Mouse (Mus musculus) mouse trophoblast stem cell (cell line): Measurements from ENCODE around the gene Kctd14.

Experiments
- in situ Hi-C, 2 experiments: fragments of 300-500 bp; cut with MseI, MboI; formaldehyde crosslinking; loops; 2 replicates in 1 of 2; 3 replicates in 1 of 2; pipeline ENCODE4 v1.15.1; 2025

The Kctd14 gene

DNA sequence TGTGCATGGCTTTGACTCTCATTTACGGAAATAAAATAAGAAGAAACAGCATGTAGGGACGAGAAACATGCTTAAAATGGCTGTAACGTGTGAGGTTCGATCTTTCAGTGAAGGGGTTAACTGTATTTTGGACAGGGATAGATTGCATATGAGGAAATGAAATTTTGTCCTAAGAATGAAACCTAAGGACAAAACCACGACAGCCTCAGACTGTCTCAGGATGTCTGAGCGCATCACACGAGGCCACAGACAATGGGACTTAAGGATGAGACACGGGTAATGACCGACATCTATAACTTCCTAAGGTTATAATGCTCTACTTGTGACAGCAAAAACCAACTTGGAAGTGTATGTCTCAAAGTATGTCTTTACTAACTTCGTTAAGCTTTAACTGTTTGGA is 16.6 kb upstream of the Kctd14 start:
- in situ Hi-C loops = no loop called here

DNA sequence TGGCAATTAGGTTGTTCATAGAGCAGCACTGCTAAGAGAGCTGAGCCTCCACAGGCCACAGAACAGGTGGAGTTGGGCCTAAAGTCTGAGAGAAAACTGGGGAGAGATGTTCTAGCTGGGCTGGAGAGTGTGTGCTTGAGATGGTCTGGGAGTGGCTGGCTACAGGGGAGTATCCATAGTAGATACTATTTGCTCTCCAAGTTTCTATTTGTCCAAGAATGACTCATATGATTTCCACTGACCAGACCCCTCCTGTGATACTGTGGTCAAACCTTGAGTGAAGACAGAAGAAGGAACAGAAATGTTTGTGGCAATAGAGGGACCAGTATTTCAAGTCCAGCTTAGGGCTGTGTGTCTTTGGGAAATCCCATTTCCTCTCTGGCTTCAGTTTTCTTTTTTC is 12.1 kb upstream of the Kctd14 start:
- in situ Hi-C loops = no loop called here

GRCm38 (mm10) chr7:97446171-97446925 is 4.8 kb upstream of the Kctd14 start:
- in situ Hi-C loops = no loop called here

GRCm38 (mm10) chr7:97447050-97447531 is 4.0 kb upstream of the Kctd14 start:
- in situ Hi-C loops = no loop called here

DNA sequence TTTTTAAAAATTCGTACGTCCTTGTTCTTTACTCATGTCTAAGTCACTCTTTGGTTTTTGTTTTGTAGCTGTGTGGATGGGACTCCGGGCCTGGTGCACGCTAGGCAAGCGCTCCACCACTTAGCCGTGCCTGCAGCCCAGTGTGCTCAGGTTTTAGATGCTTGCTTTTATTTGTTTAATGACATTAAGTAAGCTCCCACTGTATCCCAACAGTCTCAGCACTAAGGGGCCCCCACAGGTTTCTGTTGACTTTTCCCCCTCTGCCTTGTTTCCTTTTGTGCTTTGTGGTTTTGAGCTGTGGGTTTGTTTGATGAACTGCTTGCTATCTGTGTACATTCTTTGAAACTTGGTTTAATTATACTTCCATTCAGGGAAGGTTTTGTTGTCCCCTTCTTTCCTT is 1.1 kb downstream of the Kctd14 start:
- in situ Hi-C loops = no loop called here

- in situ Hi-C loops = no loop called here
These were observed 2.2 kb downstream of the Kctd14 start for GRCm38 (mm10) chr7:97453141-97453921.

GRCm38 (mm10) chr7:97454795-97455194 is 3.7 kb downstream of the Kctd14 start:
- in situ Hi-C loops = no loop called here

DNA sequence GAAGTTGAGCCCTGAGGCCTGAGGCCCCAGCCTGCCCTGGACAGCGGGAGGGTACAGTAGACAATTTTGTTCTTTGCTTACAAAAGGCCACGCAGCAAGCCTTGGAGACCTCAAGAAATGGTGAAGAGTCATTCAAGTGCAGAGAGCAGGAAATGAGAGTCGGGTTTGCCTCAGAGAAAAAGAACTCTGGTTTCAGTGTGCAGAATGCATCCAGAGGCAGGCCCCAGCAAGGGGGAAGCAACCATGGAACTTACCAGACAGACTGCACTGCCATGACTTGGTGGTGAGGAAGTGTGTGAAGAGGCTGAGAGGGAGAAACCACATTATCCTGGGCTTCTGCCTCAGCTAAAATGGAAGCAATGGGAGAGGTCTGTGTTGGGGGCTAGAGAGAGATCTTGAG is 4.5 kb downstream of the Kctd14 start:
- in situ Hi-C loops = no loop called here

- in situ Hi-C loops = no loop called here
These were observed 21.9 kb downstream of the Kctd14 start for GRCm38 (mm10) chr7:97473001-97473400.

DNA sequence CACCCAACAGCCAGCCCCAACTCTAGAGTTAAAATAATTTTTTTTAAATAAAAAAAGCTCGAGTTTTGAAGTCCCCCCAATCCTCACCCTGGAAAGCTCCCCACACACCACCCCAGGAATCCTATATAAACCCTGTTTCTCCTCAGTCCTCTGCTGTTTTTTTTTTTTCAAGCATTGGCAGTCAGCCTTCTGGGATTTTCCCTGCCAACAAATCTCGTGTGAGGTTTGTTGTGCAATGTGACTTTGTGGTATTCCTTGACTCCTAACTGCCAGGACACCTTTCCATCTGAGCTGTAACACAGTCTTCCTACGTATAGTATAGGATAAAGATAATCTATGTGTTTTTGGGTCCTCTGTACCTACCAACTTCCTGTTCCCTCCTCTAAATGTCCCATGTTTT is 28.2 kb downstream of the Kctd14 start:
- in situ Hi-C loops = no loop called here

- in situ Hi-C loops = loop anchor here in 1 of 2 experiments (10.0 kb wide), 1 partner anchor 55 kb away; no protein-coding TSS in a partner anchor
These were observed 29.2 kb downstream of the Kctd14 start for GRCm38 (mm10) chr7:97480290-97480689.

DNA sequence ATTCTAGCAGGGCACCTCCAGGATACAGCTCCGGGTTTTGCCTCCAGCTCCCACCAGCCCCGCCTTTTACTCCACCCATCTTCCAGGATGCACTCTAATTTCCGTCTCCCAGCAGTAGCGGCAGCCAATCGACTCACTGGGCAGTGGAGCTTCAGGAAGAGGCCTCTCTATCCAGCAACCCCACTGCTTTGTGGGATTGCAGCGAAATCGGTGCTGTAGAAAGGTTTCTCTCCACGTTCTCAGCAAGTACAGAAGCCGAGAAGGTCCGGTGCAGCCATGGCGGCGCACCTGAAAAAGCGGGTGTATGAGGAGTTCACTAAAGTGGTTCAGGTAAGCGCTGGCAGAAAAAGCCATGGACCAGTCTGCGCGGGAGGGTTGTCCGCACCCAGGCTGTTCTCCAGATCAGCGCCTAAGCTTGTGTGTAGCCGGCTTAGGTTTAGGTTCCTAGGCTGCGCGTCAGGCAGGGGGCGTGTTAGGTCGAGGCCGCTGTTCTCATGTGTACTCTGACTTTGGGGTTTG is 29.8 kb downstream of the Kctd14 start, which contains the start of gene Ints4:
Gene Ints4, plus strand, starts transcription at position 136 of the 519 bp plus-strand sequence.
- in situ Hi-C loops = loop anchor here in 1 of 2 experiments (10.0 kb wide), 1 partner anchor 56 kb away; no protein-coding TSS in a partner anchor

- in situ Hi-C loops = loop anchor here in 1 of 2 experiments (10.0 kb wide), 1 partner anchor 59 kb away; no protein-coding TSS in a partner anchor
These were observed 32.3 kb downstream of the Kctd14 start for GRCm38 (mm10) chr7:97483378-97483777.

DNA sequence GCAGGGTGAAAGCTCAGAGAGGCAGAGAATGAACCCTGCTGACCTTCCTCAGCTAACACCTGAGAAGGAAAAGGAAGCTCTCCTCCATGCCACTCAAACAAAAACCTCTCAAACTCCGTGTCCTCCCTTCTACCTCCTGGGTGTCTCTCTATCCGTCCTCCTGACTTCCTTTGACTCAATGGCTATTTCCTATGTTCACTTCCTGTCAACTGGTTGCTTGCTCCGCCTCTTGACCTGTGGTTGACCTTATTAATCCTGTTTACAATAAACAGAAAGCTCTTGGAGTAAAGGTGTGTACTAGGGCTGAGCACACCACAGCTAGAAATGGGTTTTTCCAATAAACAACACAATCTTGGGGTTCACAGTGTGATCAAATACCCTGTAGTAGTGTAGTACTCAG is 40.0 kb downstream of the Kctd14 start:
- in situ Hi-C loops = no loop called here

DNA sequence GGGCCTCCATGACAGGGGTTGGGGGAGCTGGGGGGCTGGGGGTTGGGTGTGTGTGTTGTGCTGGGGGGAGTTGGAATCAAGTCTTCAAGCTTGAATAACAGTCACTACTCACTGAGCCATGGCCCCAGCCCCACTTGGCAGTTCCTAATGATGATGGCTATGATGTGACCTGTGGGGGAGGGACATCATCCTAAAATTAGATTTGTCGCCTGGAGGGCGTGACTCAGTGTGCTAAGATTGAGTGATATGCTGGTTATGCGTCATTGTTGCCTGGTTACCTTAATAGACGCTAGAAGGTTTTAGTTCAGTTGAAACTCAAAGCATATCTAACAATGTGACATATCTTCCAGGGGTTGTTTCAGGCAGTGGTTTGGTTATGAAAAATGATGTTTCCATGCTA is 41.3 kb downstream of the Kctd14 start:
- in situ Hi-C loops = no loop called here

DNA sequence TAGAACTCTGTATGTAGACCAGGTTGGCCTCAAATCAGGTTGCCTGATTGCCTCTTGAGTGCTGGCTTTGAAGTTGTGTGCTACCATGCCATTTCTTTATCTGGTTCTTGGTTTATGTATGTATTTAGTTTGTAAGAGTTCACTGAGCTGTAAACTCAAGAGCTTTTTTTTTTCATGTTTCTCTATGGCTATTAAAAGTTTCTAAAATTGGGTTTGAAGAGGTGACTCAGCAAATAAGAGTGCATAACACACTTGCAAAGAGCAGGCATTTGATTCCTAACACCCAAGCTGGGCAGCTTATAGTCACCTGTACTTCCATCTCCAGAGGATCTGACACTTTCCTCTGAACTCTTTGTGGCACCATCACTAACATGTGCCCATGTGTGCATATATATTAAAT is 43.9 kb downstream of the Kctd14 start:
- in situ Hi-C loops = no loop called here

- in situ Hi-C loops = no loop called here
These were observed 49.6 kb downstream of the Kctd14 start for GRCm38 (mm10) chr7:97500555-97501209.
